Mouse (Mus musculus) heart, adult 8-10 months (tissue): ENCODE results near the gene Flt1. TPM values are rescaled to one million over a fixed set of nuclear protein-coding genes. Genes with fewer than 3 reads are reported as not detected.
A peak's percentile ranks its signal among the peaks of the same experiment; 100 is the strongest.

Experiments used
- DNase-seq: peaks from one replicate; pipeline ENCODE4 v3.0.0; 2022; ENCODE audit warnings: low spot score
- total RNA-seq, 4 experiments: library from RNA; stranded (reverse); gene quantifications; 2 replicates each; pipeline ENCODE4 v1.2.4; 2022

Gene Flt1
- total RNA-seq, 4 experiments from 2014 or later: 69.6 to 80.3 (median 73.2) TPM

DNA sequence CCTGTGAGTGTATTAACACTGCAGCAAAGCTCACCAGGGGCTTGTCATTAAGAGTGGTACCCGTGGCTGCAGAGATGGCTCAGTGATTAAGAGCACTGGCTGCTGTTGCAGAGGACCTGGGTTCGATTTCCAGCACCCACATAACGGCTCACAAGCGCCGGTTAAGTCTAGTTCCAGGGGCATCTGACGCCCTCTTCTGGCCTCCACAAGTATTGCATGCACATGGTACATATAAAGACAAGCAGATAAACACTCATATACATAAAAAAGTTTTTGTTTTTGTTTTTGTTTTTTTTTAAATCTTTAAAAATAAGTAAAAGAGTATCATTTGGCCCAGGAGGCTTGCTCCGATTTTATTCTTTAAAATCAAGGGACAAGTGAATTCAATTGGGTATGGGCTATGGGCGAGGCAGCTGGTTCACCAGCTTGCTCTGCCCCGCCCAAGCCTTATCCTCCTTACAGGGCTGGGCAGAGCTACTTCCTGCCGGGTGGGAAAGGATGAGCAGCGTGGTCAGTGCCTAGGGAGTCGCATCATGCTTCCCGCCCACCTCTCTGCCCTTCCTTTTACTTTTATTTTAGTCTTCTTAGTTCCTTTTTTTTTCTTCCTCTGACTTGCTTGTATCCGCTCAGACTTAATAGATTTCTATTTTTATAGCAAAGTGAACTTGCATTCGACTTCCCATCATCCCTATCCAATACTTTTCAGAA is 57.0 kb downstream of the Flt1 start:
- DNase-seq: no peak

DNA sequence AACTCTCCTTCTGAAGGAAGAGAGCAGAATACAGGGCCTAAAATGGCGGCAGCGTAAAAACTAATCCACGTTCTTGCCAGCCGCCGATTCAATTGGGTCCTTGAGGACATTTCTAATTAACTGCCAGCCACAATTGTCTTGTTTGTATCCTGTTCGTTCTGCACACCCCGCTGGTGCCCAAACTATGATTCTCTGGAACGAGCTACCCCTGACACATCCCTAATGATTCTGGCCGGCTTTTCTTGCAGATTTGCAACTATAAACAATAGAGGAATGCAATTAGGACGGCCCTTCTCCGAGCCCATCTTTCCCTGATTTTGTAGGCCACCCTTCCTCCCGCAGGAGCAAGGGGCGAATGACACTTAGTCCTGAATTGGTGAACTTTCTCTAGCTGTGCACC is 59.9 kb downstream of the Flt1 start:
- DNase-seq: no peak

DNA sequence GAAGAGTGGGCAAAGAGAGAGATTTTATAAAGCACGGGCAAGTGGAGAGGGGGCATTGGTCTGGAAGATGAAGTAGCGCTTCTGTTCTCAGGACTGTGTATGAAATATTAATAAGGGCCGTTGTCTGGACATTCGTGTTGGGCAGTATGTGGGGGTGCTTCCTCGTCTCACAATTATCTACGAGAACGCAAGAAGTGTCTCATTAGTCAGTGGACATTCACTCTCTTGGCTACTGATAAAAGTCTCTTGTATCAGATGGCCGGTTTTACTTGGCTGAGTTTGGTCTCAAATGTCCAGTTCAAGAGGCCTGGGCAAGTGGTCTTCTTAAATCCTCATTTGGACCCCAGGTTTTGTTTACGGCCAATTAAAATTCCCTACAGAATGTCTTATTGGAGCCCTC is 60.4 kb downstream of the Flt1 start:
- DNase-seq: no peak

DNA sequence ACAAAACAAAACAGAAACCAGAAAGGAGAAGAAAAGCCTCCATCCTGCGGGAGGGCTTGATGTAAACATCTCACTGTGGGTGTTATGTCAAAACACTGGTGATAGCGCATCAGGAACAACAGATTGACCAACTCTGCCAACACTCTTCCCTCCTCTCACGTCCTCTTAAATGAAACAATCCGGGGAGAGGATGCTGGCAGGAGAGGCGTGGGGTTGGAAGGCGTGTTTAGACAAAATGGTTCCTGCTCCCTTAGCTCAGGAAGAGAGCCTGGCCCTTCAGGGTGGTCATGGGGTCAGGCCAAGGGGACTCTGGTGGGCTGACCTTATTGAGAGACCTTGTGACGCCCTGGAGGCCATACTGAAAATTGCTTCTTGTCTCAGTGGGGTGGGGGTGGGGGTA is 65.9 kb downstream of the Flt1 start:
- no peak for DNase-seq

DNA sequence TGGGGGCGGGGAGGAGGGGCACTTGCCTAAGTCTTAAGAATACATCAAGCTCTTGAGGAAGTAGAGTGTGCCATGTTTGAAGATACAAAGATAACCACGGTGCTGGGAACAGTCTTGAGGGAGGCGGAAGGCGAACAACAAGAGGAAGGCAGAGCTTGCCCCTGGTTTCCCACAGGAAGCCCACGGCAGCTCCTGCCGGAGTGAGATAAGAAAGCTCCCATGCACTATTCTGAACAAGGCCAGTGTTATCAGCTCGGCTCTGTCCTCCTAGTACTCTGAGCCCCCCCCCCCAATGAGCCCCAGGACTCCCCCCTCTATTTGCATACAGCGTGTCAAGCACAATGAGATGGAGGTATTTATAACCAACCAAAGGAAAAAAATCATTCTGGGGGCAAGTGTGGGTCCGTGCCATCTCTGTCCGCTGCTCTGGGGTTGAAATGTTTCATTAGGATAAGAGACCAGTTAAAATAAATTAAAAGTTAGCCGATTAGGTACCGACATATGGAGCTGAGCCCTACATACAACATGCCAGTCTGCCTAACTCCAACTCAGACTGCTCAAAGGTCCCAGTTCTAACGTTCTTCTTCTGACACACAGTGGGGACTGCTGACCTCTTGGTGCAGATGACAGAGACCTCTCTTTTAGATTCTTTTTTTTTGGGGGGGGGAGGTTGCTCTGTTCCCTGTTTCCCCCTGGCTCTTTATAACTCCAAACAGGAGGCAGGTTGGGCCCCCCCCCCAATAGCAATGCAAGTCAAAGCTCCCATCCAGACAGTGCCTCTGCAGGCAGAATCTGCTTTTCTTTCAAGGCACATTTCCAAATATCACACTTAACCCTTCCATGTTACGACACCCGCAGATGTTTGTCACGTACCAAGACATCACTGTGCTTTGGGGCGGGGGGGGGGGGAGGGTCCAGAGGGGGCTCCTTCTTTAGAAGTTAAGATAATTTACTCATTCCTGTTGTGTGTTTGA is 67.6 kb downstream of the Flt1 start:
- DNase-seq: peak; percentile 75

DNA sequence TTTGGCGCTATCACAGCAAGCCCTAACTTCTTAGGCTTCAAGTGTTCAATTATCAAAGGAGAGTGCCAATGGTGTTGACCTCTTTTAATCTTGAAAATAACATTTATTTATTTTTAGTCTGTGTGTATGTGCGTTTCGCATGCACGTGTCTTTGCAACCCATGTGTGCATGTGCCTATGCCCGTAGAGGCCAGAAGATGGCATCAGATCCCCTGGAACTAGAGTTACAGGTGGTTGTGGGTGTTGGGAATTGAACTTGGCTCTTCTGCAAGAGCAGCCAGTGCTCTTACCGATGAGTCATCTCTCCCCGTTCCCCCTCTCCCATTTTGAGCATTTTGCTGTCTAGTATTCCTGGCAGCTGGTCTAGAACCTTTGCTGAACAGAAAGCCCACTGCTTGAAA is 70.0 kb downstream of the Flt1 start:
- DNase-seq: no peak

DNA sequence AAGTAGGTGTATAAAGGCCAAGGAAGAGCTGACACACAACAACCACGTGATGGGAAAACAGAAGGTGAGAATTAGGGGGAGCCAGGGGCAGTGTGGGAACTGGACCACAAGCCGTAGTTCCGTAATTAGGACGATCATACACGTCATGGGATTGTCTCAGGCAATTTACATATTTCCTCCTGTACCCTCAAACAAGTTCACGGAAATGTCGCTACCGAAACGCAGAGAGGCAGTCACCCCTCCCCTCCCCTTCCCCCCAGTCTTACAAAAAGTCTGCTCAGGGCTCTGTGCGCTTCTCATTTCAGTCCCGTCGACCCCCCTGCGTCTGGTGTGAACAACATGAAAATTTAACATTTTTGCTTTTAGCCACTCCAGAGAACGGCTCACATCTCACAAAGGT is 74.6 kb downstream of the Flt1 start:
- DNase-seq: no peak

DNA sequence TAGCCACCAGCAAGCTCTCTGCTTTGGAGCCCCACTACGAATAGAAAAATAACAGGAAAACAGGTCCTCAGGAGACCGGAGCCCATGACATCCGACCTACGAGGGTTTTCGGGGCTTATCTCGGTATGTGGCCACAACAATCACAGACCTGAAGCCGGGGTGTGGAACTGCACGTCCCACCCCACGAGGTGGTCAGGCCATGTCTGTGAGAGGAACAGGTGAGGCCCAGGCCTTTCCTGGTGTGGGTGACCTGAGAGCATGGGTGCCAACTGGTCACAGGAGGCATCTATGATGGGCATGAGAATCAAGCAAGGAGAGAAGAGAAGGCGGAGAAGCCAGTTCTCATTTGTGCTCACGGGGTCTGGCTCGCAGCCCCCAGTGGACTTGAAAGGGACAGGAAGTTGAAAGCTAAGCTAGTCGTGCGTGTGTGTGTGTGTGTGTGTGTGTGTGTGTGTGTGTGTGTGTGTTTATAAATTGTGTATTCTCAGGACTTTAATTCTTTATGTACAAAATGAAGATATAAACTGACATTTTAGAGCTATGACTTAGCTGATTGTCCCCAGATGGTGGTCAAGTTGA is 79.4 kb downstream of the Flt1 start:
- DNase-seq: no peak

DNA sequence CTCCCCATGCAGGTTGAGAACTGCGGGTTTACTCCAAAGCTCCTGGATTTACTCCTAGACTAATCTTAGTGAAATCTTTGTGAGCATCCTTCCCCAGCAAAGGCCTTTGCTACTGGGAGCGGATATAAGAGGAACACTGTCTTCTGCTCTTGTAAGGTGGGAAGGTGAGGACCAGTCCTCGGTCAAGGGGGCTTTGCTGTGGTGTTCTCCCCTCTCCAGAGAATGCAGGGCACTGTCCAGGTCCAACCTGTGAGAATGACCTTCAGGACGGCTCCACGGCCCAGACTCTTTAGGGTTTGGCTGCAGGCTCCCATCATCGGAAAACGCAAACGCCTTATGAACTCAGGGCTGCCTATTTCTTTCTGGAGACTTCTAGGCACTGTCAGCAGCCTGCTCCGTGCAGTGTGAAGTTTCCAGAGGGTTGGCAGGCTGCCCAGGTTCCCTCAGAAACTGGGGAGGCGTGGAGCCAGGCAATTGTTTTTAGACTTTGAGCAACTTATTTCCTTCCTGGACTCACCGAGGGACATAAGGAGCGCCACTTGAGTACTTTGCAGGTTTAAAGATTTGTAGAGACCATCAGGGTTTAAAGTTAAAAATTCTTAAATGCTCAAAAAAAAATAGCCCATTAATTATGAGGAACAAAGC is 80.7 kb downstream of the Flt1 start:
- peak; percentile 91 for DNase-seq

DNA sequence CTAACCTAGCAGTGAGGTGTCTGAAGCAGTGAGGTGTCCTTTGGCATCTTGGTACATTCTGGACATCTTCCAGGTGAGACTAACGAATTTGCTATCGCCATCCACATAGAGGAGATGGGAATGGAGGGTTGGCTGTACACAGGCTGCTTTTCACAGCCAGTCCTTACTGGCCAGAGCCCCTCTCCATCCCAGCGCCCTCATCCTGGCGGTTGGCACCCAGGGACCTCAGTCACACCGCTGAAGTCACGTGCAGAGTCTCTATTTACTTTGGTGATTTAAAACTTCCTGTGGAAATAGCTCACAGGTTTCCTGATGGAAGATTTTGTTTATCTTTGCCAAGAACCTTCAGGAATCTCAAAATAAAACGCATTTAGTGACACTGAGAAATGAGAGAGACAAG is 84.4 kb downstream of the Flt1 start:
- DNase-seq: no peak

DNA sequence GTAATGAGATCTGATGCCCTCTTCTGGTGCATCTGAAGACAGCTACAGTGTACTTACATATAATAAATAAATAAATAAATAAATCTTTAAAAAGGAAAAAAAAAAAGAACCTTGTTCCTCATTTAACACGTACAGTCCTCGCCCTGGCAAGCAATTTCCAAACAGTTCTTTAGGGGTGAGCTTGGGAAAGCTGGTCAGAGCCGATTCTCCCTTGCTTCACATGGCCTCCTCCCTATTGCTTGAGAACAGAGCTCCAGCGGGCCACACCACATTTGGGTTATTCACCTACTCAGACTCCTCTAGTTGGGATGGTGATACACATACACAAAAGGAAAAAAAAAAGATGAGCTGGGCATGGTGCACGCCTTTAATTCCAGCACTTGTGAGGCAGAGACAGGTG is 85.9 kb downstream of the Flt1 start:
- no peak for DNase-seq

DNA sequence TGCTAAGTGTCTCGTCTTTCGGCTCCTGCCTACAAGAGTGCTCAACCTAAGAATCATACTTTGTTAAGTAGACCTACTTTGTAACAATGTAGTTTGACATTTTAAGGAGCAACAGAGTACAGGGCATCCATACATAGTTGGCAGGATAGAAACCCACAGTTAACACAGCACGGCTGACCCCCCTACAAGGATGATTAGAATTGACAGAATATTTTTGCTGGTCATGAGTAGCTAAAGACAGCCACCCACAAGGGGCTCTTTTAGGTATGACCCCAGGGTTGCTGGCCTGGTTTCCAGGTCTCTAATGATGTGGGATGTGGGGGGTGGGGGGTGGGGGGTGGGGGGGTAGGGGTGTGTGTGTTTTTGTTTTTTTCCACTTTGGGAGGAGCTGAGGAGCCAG is 89.1 kb downstream of the Flt1 start:
- DNase-seq: no peak

DNA sequence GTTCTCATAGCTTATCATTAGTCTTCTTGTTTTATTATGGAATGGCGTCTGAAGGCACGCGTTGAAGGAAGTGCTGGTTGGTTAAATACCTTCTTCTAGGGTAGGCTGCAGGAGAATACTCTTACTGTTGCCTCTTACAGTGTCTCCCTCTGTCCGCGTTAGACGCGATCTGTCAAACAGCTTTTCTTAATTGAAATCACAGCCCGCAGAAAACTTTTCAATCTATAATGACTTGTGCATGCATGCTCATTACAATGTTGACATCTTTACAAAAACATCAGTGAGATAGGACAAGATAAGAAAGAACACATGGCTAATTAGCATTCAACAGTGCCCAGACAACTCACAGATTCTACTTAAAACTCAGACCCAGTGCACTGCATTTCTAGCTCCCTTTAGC is 89.9 kb downstream of the Flt1 start:
- DNase-seq: no peak

DNA sequence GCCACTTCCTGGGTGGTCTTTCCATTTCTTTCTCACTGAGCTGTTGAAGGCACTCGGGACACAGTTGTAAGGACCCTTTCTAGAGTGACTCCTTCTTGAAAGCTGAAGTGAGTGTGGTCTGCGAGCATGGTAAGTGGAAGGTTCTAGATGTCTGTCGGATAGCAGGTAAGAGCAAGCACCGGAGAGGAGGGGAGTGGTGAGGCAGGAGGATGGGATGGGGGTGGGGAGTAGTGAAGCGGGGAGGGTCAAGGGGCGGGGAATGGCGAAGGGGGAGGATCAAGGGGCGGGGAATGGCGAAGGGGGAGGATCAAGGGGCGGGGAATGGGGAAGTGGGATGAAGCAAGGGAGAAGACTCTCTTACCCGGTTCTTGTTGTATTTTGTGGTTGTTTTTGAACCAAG is 91.8 kb downstream of the Flt1 start:
- DNase-seq: no peak

DNA sequence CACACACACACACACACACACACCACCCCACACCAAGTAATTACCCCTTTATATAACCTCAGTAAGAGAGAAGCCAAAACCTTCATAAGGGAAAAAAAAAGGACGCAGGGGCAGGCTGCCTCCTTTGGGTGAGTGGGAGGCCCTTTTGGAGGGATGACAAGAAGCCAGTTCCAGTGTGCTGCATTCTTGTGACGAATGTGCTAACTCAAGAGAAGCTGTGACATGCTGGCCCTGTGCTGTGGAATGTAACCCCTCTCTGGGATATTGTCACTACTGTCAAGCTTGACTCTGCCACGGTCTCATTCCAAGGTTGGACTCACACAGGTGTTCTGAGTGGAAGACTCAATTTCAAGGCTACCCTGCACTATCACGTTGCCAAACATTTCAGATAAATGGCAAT is 93.1 kb downstream of the Flt1 start:
- no peak for DNase-seq

DNA sequence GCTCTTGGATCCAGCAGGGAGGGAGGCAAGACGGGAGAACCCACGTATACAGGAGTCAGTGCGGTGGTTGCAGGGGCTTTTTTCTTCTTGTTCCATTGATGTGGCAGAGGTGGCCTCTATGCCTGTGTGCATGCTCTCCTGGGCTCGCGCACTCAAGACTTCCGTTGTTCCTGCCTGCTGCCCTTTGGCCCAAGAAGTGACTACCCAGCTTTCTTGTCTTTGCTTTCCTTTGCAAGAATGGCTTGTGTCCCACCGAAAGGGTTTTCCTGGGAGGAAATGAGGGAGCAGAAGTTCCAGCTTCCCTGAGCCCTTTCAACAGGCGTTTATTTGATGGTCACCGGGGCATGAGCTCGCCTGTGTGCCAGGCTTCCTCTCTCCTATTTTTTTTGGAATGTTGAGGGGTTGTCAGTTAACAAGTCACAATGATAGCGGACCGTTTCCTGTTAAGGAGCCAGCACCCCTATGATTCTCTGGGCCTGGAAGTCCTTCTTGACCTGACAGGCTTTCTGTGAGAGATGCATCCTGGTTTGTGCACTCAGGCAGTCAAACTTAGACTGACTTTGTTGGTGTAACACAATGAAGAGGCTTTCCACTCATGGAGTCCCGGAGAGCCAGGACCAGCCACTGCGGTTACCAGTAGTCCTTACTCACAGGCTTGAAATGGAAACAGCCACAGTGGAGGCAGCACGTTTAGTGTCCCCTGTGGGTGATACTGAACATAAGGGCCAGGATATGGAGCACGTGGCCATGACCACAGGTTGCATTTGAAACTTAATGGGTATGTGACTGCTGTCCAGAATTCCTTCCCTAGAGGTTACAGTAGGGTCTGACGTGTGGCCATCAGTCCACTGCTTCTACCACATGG is 95.2 kb downstream of the Flt1 start:
- no peak for DNase-seq

DNA sequence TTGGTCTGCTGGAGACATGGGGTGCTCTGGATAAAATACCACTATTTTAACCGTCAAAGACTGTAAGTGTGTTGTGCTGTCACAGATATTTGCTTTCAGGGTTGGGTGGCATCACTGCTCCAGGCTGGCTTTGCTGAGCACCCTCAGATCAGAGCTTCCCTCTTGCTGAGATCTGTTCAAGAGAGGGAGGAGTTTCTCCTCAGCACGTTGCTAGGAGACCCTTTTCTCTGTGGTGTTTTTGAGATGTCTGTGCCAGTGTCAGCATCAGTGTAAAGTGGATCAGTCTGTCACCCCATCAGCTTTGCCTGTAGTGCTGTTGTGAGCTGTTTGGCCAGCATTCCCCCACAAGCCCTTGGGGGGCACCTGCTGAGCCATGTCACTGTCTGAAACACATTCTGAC is 98.9 kb downstream of the Flt1 start:
- DNase-seq: no peak

DNA sequence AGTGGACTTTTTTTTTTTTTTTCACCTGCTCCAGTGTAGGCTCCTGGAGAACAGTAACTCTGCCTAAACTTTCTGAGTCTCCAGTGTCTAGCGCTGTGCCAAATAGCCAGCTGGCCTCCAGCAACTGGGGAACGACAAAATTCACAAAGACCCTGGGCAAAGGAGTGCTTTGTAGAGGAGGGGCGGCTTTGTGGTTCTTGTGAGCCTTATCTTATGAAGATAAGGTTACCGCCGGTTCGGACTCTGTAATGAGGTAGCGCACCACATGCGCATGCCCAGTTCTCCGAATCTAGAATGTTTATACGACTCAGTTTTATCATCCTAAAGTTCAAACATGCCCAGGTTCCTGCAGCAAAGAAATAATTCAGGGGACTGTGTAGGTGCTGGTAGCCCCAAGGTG is 102.1 kb downstream of the Flt1 start:
- DNase-seq: no peak

DNA sequence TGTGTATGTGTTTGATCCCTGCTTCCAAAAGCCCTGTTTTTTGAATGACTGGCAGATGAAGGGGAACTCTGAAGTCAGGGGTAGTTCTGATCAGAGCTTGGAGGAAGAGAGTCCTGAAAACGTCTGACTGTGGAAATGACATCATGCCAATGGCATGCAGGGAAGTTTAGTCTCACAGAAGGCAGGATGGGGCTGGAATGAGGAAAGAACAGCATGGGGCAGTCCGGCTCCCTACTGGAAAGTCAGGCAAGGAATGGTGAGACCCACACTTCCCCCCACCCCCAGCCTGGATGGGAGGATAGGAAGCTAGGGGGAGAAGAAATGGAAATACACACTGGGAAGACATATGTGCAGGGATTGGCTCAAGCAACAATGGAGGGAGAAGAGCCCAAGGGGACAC is 105.6 kb downstream of the Flt1 start:
- no peak for DNase-seq

DNA sequence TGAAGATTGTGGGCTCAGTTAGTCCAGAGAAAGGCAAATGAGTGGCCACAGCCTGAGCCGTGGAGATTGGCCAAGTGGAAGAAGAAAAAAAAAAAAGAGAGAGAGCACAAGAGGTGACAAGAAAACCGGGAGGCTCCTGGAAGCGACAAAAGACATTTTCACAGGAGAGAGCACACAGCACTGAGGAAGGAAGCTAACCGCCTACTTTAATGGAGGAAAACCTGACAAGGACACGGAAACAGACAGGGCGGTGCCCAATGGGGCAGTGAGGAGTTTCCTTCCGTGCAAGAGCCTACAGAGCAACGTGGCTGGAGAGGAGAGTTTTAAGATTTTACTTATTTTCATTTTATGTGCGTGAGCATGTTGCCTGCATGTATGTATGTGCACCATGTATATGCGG is 107.6 kb downstream of the Flt1 start:
- DNase-seq: peak; percentile 60

DNA sequence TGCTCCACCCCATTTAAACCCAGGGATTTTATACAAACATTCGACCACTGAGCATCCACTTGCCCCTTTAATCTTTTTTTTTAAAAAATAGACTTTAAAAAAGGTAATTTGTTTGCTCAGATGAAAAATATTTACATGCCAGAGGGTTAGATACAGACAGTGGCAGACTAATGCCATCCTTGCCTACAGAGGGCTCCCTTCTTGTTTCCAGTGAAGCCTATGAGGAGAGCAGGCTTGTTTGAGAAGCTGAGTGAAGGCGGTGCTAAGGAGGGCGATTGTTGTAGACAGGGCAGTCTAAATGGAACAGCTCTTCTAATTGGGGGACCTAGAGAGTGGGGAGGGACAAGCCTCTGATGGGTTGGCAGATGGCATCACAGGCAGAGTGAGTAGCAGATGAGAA is 109.4 kb downstream of the Flt1 start:
- DNase-seq: no peak
